Mouse (Mus musculus): ENCODE measurements at regions not wholly inside any gene's neighbourhood (a gene's known extent, or its start where the extent isn't known, plus 50 kb on each side); places are given as distances from the start of the nearest gene placed in this dataset.

DNA sequence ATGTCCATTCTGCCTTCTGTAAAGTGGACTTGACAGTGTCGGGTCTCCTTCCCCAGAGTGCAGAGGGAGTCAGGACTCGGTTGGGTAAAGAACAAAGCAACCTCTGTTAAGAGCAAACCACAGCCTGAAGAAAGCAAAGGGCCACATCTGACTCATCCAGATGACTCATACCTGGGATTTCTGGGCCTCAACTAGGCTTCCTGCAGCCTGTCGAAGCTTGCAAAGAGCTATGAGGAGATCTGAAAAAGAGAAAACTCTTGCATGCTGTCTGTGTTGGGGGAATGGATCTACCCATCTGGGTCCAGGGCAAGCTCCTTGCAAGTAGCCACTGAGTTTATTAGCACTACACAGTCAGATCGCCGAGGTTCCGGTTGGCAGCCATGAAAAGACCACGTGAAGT, 63.5 kb upstream of the Maf start:
- no peak for DNase-seq
- intact Hi-C loops (cut with DNase I): no loop called here

DNA sequence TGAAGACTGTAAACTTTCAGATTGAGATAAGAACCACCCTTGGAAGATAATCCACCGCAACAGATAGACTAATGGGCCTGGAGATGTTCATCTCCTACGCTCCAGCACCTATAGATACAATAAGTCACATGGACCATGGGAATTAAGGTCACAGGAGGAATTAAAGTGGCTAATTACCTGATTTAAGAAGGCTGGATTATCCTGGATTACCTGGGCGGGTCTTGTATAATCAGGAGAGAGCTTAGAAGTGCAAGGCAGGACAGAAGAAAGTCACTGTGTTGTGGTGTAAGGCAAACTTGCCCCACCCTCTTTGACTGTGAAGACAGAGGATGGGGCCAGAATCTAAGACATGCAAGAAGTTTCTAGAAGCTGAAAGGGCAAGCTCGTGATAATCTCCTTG, 61.0 kb upstream of the Maf start:
- no peak for DNase-seq
- intact Hi-C loops (cut with DNase I): no loop called here

DNA sequence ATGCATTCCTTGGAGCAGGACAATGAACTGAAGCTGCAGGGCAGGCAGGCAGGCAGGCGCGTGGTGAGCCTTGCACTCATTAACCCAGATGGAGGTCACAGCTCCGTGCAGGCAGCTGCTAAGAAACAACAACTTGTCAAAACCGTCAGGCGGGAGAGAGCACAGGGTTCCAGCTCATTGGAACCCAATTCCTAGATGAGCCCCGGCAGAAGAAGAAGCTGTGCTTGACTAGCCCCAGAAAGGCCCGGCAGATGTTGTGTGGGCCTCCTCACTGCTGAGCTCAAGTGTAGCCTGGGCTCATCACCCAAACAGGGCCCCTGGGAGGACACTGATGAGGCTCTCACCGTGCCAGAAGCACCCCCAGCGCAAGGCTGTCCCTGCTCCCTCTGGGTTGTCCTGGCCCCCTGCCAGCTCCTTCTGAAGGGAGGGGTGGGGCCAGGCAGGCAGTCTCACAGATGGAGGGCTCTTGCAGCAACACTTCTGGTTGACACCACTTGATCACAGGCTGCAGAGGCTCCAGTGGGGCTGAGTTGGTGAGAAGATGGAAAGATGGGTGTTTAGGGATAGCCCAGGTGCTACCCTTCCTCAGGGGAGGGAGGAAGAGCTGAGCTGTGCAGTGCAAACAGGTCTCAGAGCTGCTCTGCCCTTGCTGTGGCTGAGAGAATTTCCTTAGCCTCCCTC, 58.8 kb upstream of the Maf start:
- DNase-seq: peak in 1 of 2 experiments; percentile 18
- intact Hi-C loops (cut with DNase I): no loop called here

DNA sequence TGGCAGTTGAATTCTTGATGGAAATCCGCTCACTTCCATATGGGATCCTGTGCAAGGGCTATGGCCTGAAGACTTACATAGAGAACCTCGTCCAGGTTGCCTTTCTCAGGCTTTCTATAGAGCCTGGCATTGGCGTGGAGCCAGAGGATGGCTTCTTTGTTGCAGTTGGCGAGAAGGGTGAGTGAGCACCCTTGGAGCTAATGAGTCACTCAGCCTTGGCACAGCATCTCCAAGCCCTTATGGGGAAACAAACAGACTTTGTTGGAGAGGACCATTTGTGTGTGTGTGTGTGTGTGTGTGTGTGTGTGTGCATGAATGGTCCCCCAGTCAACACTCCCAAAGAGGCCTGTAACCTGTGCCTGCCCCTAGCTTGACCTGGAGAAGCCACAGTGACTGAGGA, 57.0 kb upstream of the Maf start:
- no peak for DNase-seq
- intact Hi-C loops (cut with DNase I): no loop called here

DNA sequence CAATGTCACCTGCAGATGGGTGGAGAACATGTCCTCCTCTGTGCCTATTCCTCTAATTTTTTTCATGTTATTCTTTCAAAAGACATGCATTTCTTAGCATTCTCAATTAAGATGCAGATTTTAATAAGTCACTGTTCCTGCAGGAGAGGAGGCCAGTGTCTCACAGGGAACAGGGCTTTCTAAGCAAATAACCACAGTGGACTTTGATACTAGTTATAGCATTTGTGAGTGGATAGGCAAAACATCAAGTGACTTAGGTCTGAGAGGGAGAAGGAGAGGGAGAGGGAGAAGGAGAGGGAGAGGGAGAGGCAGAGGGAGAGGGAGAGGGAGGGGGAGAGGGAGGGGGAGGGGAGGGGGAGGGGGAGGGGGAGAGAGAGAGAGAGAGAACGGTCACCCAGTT, 50.4 kb upstream of the Maf start:
- DNase-seq: no peak

More for the DNA sequence above, 50.4 kb upstream of the Maf start:
- intact Hi-C loops (cut with DNase I): no loop called here

All from heart, postnatal 36 days (tissue).